Mouse (Mus musculus) midbrain, embryonic 14.5 days (tissue): ENCODE results near the gene Mdm2. TPM values are rescaled to one million over a fixed set of nuclear protein-coding genes. Genes with fewer than 3 reads are reported as not detected.
"Not testable (repeated sequence)": the region's sequence is repeated elsewhere in the genome, so short reads cannot be mapped to it uniquely, and the experiment has no call there.

Source experiments
- ATAC-seq: fragments of 200-750 bp; cut with Nextera tagmentation; 2 replicates; pipeline ENCODE4 v1.8.0; 2017; ENCODE audit warnings: moderate number of reproducible peaks, moderate library complexity; ENCODE audit not compliant: low FRiP score, low TSS enrichment
- DNase-seq: peaks from one replicate; pipeline ENCODE4 v3.0.0-alpha.2; 2015
- H3K27ac ChIP-seq: fragments of 300-500 bp; sonication (generic); replicated peaks from 2 replicates; pipeline ENCODE4 v1.5.1; 2014; ENCODE audit warnings: mild to moderate bottlenecking, low read depth, low read length, moderate library complexity
- H3K27me3 ChIP-seq: fragments of 300-500 bp; sonication (generic); 2 replicates; pipeline ENCODE4 v1.6.1; 2014; ENCODE audit warnings: low read length, control low read depth, mixed read lengths; ENCODE audit not compliant: control insufficient read depth, insufficient read depth
- H3K36me3 ChIP-seq: fragments of 300-500 bp; sonication (generic); 2 replicates; pipeline ENCODE4 v1.6.1; 2014; ENCODE audit warnings: low read length, control low read depth; ENCODE audit not compliant: control insufficient read depth, insufficient read depth
- H3K4me1 ChIP-seq: fragments of 300-500 bp; sonication (generic); 2 replicates; pipeline ENCODE4 v1.6.1; 2014; ENCODE audit warnings: mild to moderate bottlenecking, antibody characterized with exemption, low read length, control low read depth; ENCODE audit not compliant: control insufficient read depth, insufficient read depth
- H3K4me2 ChIP-seq: fragments of 300-500 bp; sonication (generic); 2 replicates; pipeline ENCODE4 v1.6.1; 2014; ENCODE audit warnings: mild to moderate bottlenecking, low read length, moderate library complexity
- H3K4me3 ChIP-seq: fragments of 300-500 bp; sonication (generic); replicated peaks from 2 replicates; pipeline ENCODE4 v1.5.1; 2014; ENCODE audit warnings: low read depth, low read length
- H3K9ac ChIP-seq: fragments of 300-500 bp; sonication (generic); replicated peaks from 2 replicates; pipeline ENCODE4 v1.6.1; 2014; ENCODE audit warnings: mild to moderate bottlenecking, low read length, moderate library complexity
- H3K9me3 ChIP-seq: fragments of 300-500 bp; sonication (generic); 2 replicates; pipeline ENCODE4 v1.6.1; 2016; ENCODE audit warnings: low read length, control low read depth, mixed read lengths; ENCODE audit not compliant: control insufficient read depth
- WGBS: fragments of 180-500 bp; shearing (Covaris S2); extraction: QIAGEN DNeasy Blood & Tissue Kit; methylation state at CpG from one replicate; pipeline ENCODE4 v1.1.7; 2014; 5-methylcytosine and 5-hydroxymethylcytosine counted together
- polyA plus RNA-seq: library from polyadenylated mRNA; unstranded; fragments of >200 nt; fragmentation: Nextera tagmentation; extraction: Ambion mirVana; gene quantifications from 2 replicates; pipeline ENCODE4 v1.2.1, GENCODE M21; 2014

The Mdm2 gene
- polyA plus RNA-seq, 1 experiment from 2014 or later, result 57.3 TPM

DNA sequence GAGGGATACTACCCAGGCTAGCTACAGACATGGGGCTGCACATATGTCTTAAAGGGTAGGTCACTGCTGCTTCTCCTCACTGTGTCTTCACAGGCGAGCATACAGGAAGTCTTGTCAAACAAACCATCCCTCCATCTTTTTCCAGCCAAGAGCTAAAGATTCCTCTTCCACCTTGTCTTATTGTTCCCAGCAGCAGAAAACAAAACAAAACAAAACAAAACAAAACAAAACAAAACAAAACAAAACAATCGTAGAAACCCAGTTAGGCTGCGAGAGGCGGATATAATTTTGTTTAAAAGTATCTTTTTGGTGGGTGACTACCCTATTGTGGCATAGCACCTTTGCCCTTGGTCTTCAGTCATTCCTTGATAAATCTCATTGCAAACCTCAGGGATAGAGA is 32.1 kb upstream of the Mdm2 start:
- Histone ChIP-seq H3K9ac (no peak overlapping the region), H3K4me1 (peaks cover 19% of the 10 kb centered on the region), H3K4me3 (no peak overlapping the region), H3K36me3 (peaks cover 37% of the 10 kb centered on the region), H3K9me3 (no peaks in the 10 kb centered on the region), H3K4me2 (no peak overlapping the region), H3K27ac (no peak overlapping the region), H3K27me3 (no peaks in the 10 kb centered on the region)
- 92% methylated on average over 4 of the region's 4 CpGs for WGBS
- DNase-seq, result no peak
- no peak for ATAC-seq

DNA sequence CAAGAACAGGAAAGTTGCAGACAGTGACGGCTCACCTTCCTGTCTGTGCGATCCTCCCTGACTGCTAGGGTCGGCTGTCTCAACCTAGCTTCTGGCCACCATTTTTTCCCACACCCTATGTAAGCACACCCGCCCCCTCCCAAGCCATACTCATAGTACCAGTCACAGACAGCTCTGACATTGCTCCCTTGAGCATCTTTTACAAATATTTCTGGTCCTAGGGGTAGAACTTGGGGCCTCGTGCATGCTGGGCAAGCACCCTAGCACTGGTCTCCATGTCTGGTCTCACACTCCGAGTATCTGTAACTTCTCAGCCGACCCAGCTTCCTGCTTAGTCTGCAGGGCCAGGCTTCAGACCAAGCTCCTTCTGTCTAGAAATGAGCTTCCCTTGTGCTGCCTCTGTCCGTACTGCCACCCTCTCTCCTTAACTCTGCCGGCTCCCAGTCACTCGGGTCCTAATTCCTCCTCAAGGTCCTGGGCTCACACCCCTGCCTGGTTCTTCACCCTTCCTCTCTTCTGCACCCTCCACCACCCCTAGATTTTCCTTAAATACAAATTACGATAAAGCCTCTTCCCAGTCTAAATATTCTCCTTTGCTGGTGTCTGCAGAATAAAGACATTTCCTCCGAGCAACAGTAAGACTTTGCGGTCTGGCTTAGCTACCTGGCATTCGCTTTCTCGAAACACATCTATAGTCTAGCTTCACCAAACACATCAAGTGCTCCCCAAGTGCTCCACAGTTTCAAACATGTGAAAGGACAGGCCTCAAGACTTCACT is 31.3 kb upstream of the Mdm2 start:
- Histone ChIP-seq H3K4me3 (no peak overlapping the region), H3K9me3 (no peaks in the 10 kb centered on the region), H3K4me2 (no peak overlapping the region), H3K4me1 (peaks cover 19% of the 10 kb centered on the region), H3K9ac (no peak overlapping the region), H3K36me3 (peaks cover 43% of the 10 kb centered on the region), H3K27ac (no peak overlapping the region), H3K27me3 (no peaks in the 10 kb centered on the region)
- DNase-seq, result no peak
- no peak for ATAC-seq
- WGBS, result 94% methylated on average over 15 of the region's 15 CpGs

DNA sequence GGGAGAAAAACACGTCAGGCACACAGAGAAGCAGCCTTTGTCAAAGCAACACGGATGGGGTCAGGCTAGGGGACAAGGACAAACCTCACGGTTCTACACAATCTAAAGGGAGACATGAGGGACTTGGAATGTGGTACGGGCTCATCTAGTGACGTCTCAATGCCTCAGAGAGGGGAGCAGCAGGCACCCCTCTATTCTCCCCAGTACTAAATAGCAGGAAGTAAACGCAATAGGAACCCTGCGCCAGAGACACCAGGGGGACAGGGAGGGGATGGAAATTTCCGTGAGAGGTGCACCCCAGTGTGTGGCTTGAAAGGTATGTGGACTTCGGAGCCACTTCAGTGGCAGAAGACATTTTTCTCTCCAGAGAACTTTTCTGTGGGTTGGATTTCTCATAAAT is 30.4 kb upstream of the Mdm2 start:
- Histone ChIP-seq H3K9me3 (no peaks in the 10 kb centered on the region), H3K9ac (no peak overlapping the region; the same call in 1 of the 2 replicates), H3K4me1 (peaks cover 19% of the 10 kb centered on the region), H3K27ac (no peak overlapping the region), H3K36me3 (peaks cover 52% of the 10 kb centered on the region), H3K27me3 (no peaks in the 10 kb centered on the region), H3K4me2 (no peak overlapping the region), H3K4me3 (no peak overlapping the region)
- WGBS, result 90% methylated on average over 9 of the region's 9 CpGs
- DNase-seq (no peak), ATAC-seq (no peak)

DNA sequence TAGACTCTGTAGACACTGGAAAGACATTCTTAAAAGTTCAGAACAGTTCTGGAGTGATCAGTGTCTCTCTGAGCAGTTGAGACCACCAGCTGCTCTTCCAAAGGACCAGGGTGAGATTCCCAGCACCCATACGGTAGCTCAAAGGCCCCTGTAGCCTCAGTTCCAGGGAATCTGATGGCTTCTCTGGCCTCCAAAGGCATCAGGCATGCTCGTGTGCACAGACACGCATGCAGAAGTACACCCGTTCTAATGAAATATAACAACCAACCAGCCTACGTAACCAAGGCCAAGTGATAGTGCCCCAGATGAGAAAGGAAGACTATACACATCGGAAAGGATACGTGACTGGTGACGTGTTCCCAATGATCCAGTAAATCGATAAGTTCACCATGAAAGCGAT is 29.6 kb upstream of the Mdm2 start:
- WGBS, result 97% methylated on average over 10 of the region's 10 CpGs
- no peak for ATAC-seq

DNA sequence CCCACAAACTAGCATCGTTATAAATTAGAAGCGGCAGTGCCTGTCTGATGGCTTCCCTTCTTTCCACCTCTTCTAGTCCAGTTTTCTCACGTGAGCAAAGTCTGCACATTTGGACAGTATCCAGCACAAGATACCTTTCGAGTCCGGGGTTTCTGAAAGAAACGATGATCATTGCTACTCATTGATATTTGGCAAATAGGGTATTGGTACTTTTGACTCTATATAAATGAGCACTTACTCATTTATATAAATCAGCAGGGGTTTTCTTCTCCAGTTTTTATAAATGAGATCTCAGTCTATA is 29.0 kb upstream of the Mdm2 start:
- peaks cover 11% of the 10 kb centered on the region for H3K4me1 ChIP-seq
- no peak for ATAC-seq
- H3K36me3 ChIP-seq, result peaks cover 56% of the 10 kb centered on the region
- DNase-seq, result no peak
- 98% methylated on average over 6 of the region's 6 CpGs for WGBS
- no peak overlapping the region for H3K9ac ChIP-seq
- no peak overlapping the region for H3K4me3 ChIP-seq
- H3K4me2 ChIP-seq, result no peak overlapping the region
- no peak overlapping the region for H3K27ac ChIP-seq
- H3K9me3 ChIP-seq, result no peaks in the 10 kb centered on the region
- H3K27me3 ChIP-seq, result no peaks in the 10 kb centered on the region

More for the DNA sequence above, 29.6 kb upstream of the Mdm2 start:
- H3K9me3 ChIP-seq, result no peaks in the 10 kb centered on the region
- no peak for DNase-seq
- no peak overlapping the region for H3K4me3 ChIP-seq
- H3K27me3 ChIP-seq, result no peaks in the 10 kb centered on the region
- no peak overlapping the region for H3K9ac ChIP-seq
- H3K4me2 ChIP-seq, result no peak overlapping the region
- H3K36me3 ChIP-seq, result peaks cover 56% of the 10 kb centered on the region
- H3K4me1 ChIP-seq, result peaks cover 17% of the 10 kb centered on the region
- H3K27ac ChIP-seq, result no peak overlapping the region

DNA sequence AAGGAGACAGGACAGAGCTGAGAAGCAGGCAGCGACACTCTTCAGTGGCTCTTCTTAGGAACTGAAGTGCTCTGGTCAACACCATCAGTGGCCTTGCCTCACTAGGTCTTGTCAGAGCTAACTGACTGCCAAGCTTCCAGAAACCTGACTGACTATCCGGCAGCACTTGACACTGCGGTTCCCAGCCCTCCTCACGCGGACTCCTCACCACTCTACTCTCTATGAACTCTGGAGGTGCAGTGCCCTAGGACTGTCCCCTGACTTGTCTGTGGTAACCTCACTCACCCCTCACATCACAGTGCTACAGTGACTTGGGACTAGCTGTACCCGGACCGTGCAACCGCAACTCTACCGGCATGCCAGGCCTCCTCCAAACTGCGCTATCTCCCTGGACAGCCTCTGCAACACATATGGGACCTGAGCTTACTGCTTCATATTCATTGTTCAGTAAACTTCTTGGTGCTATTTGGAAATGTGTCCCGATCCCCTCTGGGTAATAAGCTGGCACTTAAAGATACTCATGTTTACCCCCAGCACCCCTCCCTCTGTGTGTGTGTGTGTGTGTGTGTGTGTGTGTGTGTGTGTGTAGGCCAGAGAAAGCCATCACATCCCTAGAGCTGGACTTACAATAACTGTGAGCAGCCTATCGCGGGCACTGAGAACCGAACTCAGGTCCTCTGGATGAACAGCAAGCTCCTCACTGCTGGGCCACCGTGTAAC is 28.5 kb upstream of the Mdm2 start:
- Histone ChIP-seq H3K9me3 (no peaks in the 10 kb centered on the region), H3K4me2 (no peak overlapping the region), H3K27ac (no peak overlapping the region), H3K9ac (no peak overlapping the region), H3K27me3 (no peaks in the 10 kb centered on the region), H3K4me1 (peaks cover 6% of the 10 kb centered on the region), H3K36me3 (peaks cover 56% of the 10 kb centered on the region), H3K4me3 (no peak overlapping the region)
- DNase-seq (no peak), ATAC-seq (no peak)
- WGBS, result 91% methylated on average over 15 of the region's 15 CpGs

DNA sequence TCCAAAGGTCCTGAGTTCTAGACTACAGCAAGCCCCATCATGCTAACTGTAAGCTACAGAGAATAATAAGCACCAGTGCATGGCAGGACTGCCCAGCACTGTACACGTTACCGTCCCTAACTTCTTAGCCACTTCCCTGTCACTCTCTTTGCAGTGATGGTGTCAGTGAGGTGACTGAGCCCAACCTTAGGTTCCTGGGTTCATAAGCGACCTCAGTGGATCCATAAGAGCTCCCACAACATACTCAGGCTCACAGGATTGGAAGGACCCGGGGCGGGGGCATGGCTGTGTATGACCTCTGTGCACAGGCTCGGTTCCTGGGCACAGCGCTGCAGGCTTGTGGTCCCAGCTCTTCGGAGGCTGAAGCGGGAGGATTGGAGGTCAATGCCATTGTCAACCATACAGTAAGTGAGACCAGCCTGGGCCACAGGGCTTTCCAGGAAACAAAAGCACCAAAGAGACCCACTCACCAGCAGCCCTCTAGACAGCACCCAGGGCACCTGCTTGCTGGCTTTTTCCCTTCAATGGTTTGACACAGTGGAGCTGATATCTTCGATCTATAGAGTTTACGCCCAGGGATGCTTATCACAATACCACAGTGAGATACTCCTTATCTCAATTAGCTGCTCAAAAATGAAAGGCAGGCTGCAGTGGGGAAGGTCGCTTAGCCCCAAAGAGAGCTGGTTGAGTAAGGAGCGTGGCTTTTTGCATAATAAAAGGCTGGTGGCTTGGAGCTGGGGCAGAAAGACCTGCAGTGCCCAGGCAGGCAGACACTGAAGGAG is 27.8 kb upstream of the Mdm2 start:
- Histone ChIP-seq H3K27ac (no peak overlapping the region), H3K27me3 (no peaks in the 10 kb centered on the region), H3K4me2 (no peak overlapping the region), H3K4me1 (no peaks in the 10 kb centered on the region), H3K9me3 (no peaks in the 10 kb centered on the region), H3K9ac (no peak overlapping the region), H3K36me3 (peaks cover 56% of the 10 kb centered on the region), H3K4me3 (no peak overlapping the region)
- WGBS, result 78% methylated on average over 13 of the region's 13 CpGs
- ATAC-seq (no peak), DNase-seq (no peak)

DNA sequence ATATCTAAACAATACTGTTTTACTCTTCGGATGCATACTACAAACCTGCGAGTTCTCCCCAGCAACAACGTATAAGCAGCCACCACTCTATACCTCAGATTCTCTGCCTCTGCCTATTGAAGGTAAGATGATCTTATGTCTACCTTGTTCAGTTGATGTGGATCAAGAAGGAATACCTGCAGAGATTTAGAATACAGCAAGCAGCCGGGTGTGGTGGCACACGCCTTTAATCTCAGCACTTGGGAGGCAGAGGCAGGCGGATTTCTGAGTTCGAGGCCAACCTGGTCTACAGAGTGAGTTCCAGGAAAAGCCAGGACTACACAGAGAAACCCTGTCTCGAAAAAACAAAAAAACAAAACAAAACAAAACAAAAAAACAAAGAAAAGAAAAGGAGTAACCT is 26.9 kb upstream of the Mdm2 start:
- H3K4me1 ChIP-seq, H3K27ac ChIP-seq, H3K9ac ChIP-seq, H3K4me2 ChIP-seq, H3K27me3 ChIP-seq, DNase-seq, H3K4me3 ChIP-seq, ATAC-seq, H3K9me3 ChIP-seq: not testable (repeated sequence)
- 97% methylated on average over 8 of the region's 8 CpGs for WGBS
- peaks cover 58% of the 10 kb centered on the region for H3K36me3 ChIP-seq
